Mouse (Mus musculus): ENCODE results near the gene Esrra. TPM values are rescaled to one million over a fixed set of nuclear protein-coding genes. Genes with fewer than 3 reads are reported as not detected.

Esrra gene
- polyA plus RNA-seq, 1 experiment: 27.2 TPM

DNA sequence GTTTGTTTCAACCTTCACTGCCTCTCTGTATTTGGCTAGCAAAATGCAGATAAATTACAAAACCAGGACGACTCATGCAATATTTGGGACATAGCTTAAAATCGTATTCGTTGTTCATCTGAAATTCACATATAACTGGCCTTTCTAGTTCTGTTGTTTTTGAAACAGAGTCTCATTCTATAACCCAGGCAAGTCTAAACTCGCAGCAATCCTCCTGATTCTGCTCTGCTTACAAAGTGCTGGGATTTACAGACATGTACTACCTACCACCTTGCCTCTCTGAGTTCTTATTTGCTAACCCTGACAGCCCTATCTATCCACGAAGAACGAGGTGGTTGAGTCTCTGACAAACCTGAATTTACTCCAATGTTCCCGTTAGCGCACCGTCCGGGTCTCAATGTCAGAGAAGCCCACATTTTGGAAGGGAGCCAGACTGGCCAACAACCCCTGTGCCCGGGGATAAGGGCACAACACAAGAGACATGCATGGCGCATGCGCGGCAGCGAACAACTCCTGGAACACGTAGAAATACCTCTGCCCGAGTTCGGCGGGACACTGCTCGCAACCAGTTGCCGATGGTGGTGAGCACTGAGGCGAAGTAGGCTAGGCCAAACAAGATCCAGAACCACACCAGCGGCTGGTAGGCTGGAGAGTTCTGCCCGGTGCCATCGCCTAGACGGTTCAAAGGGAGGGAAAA lies 5.1 kb upstream of the Esrra start:
- no peak for TF ChIP-seq CTCF (IDR thresholded peaks at IDR 0.05; ENCODE audit: control insufficient read depth, insufficient read depth, low read length)
- no peak for TF ChIP-seq POLR2A (IDR thresholded peaks at IDR 0.05; ENCODE audit: borderline replicate concordance, control insufficient read depth, low read depth, low read length)
- WGBS: 13% methylated on average over 26 of the region's 26 CpGs
- peaks cover 4% of the 10 kb centered on the region; the same call in 1 of the 2 replicates for H3K4me1 ChIP-seq (ENCODE audit: control insufficient read depth, insufficient read depth, low read length)
- H3K27ac ChIP-seq (ENCODE audit: control insufficient read depth, insufficient read depth, low read depth, low read length, poor library complexity): no peak overlapping the region
- H3K4me3 ChIP-seq (replicated peaks; ENCODE audit: control insufficient read depth, low read depth, low read length): no peak overlapping the region

- no peak for TF ChIP-seq CTCF (IDR thresholded peaks at IDR 0.05; ENCODE audit: control insufficient read depth, insufficient read depth, low read length)
- no peak for TF ChIP-seq POLR2A (IDR thresholded peaks at IDR 0.05; ENCODE audit: borderline replicate concordance, control insufficient read depth, low read depth, low read length)
- no peak overlapping the region for H3K4me3 ChIP-seq (replicated peaks; ENCODE audit: control insufficient read depth, low read depth, low read length)
- H3K4me1 ChIP-seq (ENCODE audit: control insufficient read depth, insufficient read depth, low read length): peaks cover 4% of the 10 kb centered on the region; the same call in 1 of the 2 replicates
- 29% methylated on average over 40 of the region's 40 CpGs for WGBS
- no peak overlapping the region for H3K27ac ChIP-seq (ENCODE audit: control insufficient read depth, insufficient read depth, low read depth, low read length, poor library complexity)
Measured at GRCm38 (mm10) chr19:6925611-6926329, 4.2 kb upstream of the Esrra start.

GRCm38 (mm10) chr19:6925307-6925573 lies 3.6 kb upstream of the Esrra start, which contains the start of gene Catsperz:
Gene Catsperz, minus strand, starts transcription at chr19:6925380.
- 3% methylated on average over 9 of the region's 9 CpGs for WGBS
- Histone ChIP-seq H3K4me1 (ENCODE audit: control insufficient read depth, insufficient read depth, low read length) (peaks cover 4% of the 10 kb centered on the region; the same call in 1 of the 2 replicates), H3K4me3 (replicated peaks; ENCODE audit: control insufficient read depth, low read depth, low read length) (no peak within 1 kb of the TSS), H3K27ac (ENCODE audit: control insufficient read depth, insufficient read depth, low read depth, low read length, poor library complexity) (no peak within 1 kb of the TSS)
- no peak for TF ChIP-seq POLR2A (IDR thresholded peaks at IDR 0.05; ENCODE audit: borderline replicate concordance, control insufficient read depth, low read depth, low read length)
- no peak for TF ChIP-seq CTCF (IDR thresholded peaks at IDR 0.05; ENCODE audit: control insufficient read depth, insufficient read depth, low read length)

DNA sequence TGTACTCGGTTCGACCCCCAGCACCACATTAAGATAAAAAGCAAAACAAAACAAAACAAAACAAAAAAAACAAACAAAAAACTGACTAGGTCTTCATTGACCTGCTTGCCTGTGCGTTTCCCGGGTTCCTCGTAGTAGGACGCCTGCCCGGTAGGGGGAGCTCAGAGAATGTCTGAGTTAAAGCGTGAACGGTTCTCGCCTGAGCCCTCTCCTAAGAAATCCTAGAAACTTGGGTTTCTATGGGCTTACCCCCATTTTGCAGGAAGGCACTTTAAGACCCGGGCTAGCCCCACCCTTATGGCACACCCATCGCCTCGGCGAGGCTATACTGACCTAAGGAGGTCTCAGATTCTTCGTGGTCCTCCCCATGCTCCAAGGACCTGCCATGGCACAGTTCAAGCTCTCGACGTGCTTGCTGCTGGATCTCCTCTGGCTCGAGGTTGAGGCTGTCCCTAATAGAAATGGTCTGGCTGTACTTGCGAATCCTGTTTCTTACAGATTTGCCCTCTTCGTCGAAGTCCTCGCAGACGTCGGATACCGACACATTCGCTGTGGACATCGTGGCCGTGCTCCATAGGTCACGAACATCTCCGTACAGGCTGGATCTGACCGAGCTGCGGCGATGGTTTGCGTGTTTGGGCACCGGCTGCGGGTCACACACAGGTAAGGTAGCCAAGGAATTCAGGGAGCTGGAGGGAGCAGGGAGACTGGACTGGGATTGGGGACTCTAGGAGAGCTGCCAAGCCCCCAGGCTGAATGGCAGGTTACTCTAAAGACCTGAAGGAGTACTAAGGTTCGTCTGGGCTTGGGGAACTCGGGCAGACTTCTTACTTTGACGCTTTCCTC lies 3.1 kb upstream of the Esrra start:
- 5% methylated on average over 39 of the region's 39 CpGs for WGBS
- Histone ChIP-seq H3K4me3 (replicated peaks; ENCODE audit: control insufficient read depth, low read depth, low read length) (no peak overlapping the region), H3K4me1 (ENCODE audit: control insufficient read depth, insufficient read depth, low read length) (peaks cover 5% of the 10 kb centered on the region; the same call in 1 of the 2 replicates), H3K27ac (ENCODE audit: control insufficient read depth, insufficient read depth, low read depth, low read length, poor library complexity) (no peak overlapping the region)
- TF ChIP-seq CTCF (IDR thresholded peaks at IDR 0.05; ENCODE audit: control insufficient read depth, insufficient read depth, low read length) (peak; percentile 80), POLR2A (IDR thresholded peaks at IDR 0.05; ENCODE audit: borderline replicate concordance, control insufficient read depth, low read depth, low read length) (no peak)

GRCm38 (mm10) chr19:6922901-6923735 lies 1.5 kb upstream of the Esrra start:
- TF ChIP-seq CTCF (IDR thresholded peaks at IDR 0.05; ENCODE audit: control insufficient read depth, insufficient read depth, low read length): no peak
- no peak for TF ChIP-seq POLR2A (IDR thresholded peaks at IDR 0.05; ENCODE audit: borderline replicate concordance, control insufficient read depth, low read depth, low read length)
- H3K4me1 ChIP-seq (ENCODE audit: control insufficient read depth, insufficient read depth, low read length): peaks cover 5% of the 10 kb centered on the region; the same call in 1 of the 2 replicates
- H3K4me3 ChIP-seq (replicated peaks; ENCODE audit: control insufficient read depth, low read depth, low read length): no peak overlapping the region
- H3K27ac ChIP-seq (ENCODE audit: control insufficient read depth, insufficient read depth, low read depth, low read length, poor library complexity): no peak overlapping the region
- WGBS: 63% methylated on average over 6 of the region's 6 CpGs

DNA sequence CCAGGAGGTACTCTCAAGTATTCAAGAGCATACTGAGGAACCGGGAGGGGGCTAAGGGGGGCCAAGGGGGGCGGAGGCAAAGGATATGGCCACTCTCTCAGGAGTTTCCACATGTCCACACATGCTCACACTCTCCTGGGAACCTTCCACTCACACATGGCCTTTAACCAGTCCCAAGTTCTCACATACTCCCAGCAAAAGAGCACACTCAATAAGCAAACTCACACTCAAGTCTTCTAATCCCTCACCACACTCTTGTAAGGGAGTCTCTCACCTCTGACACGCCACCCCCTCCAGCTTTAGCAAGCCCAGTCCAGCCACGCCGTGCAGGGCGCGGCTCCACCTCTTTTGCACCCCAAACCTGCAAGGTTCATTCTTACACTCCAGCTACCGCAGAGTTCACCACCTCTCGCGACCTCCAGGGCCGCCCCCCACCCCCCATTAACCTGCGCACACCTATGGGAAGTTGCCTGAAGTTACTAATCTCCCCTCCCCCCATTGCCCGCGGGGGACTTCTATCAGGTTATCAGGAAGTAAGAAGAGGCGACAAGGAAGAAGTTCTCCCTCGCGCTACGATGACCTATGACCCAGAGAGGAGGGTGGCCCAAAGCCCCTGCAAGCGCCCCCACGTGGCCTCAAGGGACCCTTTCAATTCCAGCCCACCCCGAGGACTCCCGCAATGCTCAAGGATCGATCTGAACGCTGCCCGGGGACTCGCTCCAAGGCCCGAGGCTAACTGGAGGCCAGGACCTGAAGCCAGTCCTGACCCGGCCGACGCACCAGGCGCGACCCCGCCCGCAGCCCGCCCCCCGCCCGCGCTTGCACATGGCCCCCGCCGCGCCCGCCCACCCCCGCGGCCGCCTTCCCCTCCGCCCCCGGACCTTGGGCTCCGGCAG lies 624 bp downstream of the Esrra start:
- Histone ChIP-seq H3K27ac (ENCODE audit: control insufficient read depth, insufficient read depth, low read depth, low read length, poor library complexity) (peak overlapping the region; percentile 76), H3K4me1 (ENCODE audit: control insufficient read depth, insufficient read depth, low read length) (peaks cover 5% of the 10 kb centered on the region; the same call in 1 of the 2 replicates), H3K4me3 (replicated peaks; ENCODE audit: control insufficient read depth, low read depth, low read length) (peak overlapping the region; percentile 65)
- under 1% methylated on average over 39 of the region's 48 CpGs for WGBS
- TF ChIP-seq CTCF (IDR thresholded peaks at IDR 0.05; ENCODE audit: control insufficient read depth, insufficient read depth, low read length): no peak
- TF ChIP-seq POLR2A (IDR thresholded peaks at IDR 0.05; ENCODE audit: borderline replicate concordance, control insufficient read depth, low read depth, low read length): no peak
